Mouse (Mus musculus) large intestine, adult 2 months (tissue): ENCODE measurements around the gene Clk2. TPM values are rescaled to one million over a fixed set of nuclear protein-coding genes. Genes with fewer than 3 reads are reported as not detected.

Experiments
- DNase-seq: peaks from one replicate; pipeline ENCODE4 v3.0.0-alpha.2; 2012; ENCODE audit warnings: low read depth, low spot score
- WGBS: fragments of 180-500 bp; shearing (Covaris S2); methylation state at CpG from one replicate; pipeline ENCODE4 v1.1.7; 2018; 5-methylcytosine and 5-hydroxymethylcytosine counted together
- polyA plus RNA-seq: library from polyadenylated mRNA; depleted of rRNA; stranded (reverse); fragments of >200 nt; gene quantifications from 2 replicates; pipeline ENCODE4 v1.2.3, GENCODE M21; 2012

The Clk2 gene
- polyA plus RNA-seq, 1 experiment = 41.1 TPM

- no peak for DNase-seq
- 76% methylated on average over 6 of the region's 6 CpGs for WGBS
Measured at GRCm38 (mm10) chr3:89183959-89184315, 19.3 kb downstream of the Clk2 start.

GRCm38 (mm10) chr3:89187197-89187596 lies 22.6 kb downstream of the Clk2 start:
- 72% methylated on average over 23 of the region's 23 CpGs for WGBS
- no peak for DNase-seq

GRCm38 (mm10) chr3:89187690-89188477 lies 23.3 kb downstream of the Clk2 start:
- WGBS = 88% methylated on average over 18 of the region's 18 CpGs
- no peak for DNase-seq

- WGBS = 75% methylated on average over 12 of the region's 12 CpGs
- DNase-seq = no peak
Measured at GRCm38 (mm10) chr3:89188478-89188875, 23.9 kb downstream of the Clk2 start.

GRCm38 (mm10) chr3:89190436-89190835 lies 25.8 kb downstream of the Clk2 start:
- WGBS = 73% methylated on average over 8 of the region's 8 CpGs
- no peak for DNase-seq

GRCm38 (mm10) chr3:89193351-89193750 lies 28.8 kb downstream of the Clk2 start:
- DNase-seq = no peak
- WGBS = 53% methylated on average over 1 of the region's 1 CpGs

GRCm38 (mm10) chr3:89193853-89194252 lies 29.3 kb downstream of the Clk2 start:
- WGBS = 90% methylated on average over 2 of the region's 2 CpGs
- no peak for DNase-seq

GRCm38 (mm10) chr3:89195979-89196877 lies 31.6 kb downstream of the Clk2 start:
- DNase-seq = peak; percentile 64
- 6% methylated on average over 33 of the region's 33 CpGs for WGBS

- WGBS = 50% methylated on average over 3 of the region's 3 CpGs
- no peak for DNase-seq
Measured at GRCm38 (mm10) chr3:89199839-89200238, 35.2 kb downstream of the Clk2 start.

GRCm38 (mm10) chr3:89202253-89203141 lies 37.9 kb downstream of the Clk2 start, which contains the start of gene Gba:
Gba (plus strand) TSS chr3:89202928.
- peak; percentile 83 for DNase-seq
- WGBS = 18% methylated on average over 13 of the region's 13 CpGs

- DNase-seq = no peak
- 21% methylated on average over 5 of the region's 5 CpGs for WGBS
Measured at GRCm38 (mm10) chr3:89203142-89203514, 38.5 kb downstream of the Clk2 start.

GRCm38 (mm10) chr3:89206079-89206478 lies 41.5 kb downstream of the Clk2 start:
- DNase-seq = no peak
- WGBS = 94% methylated on average over 7 of the region's 7 CpGs

- 64% methylated on average over 2 of the region's 2 CpGs for WGBS
- no peak for DNase-seq
Measured at GRCm38 (mm10) chr3:89206695-89207094, 42.1 kb downstream of the Clk2 start.

- WGBS = 91% methylated on average over 13 of the region's 13 CpGs
- DNase-seq = no peak
Measured at GRCm38 (mm10) chr3:89208075-89208657, 43.6 kb downstream of the Clk2 start.

- DNase-seq = no peak
- 87% methylated on average over 6 of the region's 6 CpGs for WGBS
Measured at GRCm38 (mm10) chr3:89208736-89209135, 44.1 kb downstream of the Clk2 start.

GRCm38 (mm10) chr3:89209731-89210130 lies 45.1 kb downstream of the Clk2 start:
- DNase-seq = no peak
- WGBS = 93% methylated on average over 7 of the region's 7 CpGs

- no peak for DNase-seq
- 68% methylated on average over 13 of the region's 13 CpGs for WGBS
Measured at GRCm38 (mm10) chr3:89210162-89210561, 45.6 kb downstream of the Clk2 start.

- 52% methylated on average over 7 of the region's 7 CpGs for WGBS
- no peak for DNase-seq
Measured at GRCm38 (mm10) chr3:89210731-89211130, 46.1 kb downstream of the Clk2 start.

- DNase-seq = no peak
- 1% methylated on average over 68 of the region's 69 CpGs for WGBS
Measured at GRCm38 (mm10) chr3:89213803-89214530, 49.4 kb downstream of the Clk2 start.
